Mouse (Mus musculus): ENCODE results near the gene Lrp8.
A peak's percentile ranks its signal among the peaks of the same experiment; 100 is the strongest.

Gene Lrp8

GRCm38 (mm10) chr4:107807796-107808195 lies 5.7 kb downstream of the Lrp8 start:
- DNase-seq (ENCODE audit: low read depth, low spot score), result peak; percentile 54

GRCm38 (mm10) chr4:107808655-107809054 lies 6.6 kb downstream of the Lrp8 start:
- DNase-seq (ENCODE audit: low read depth, low spot score), result no peak

- DNase-seq (ENCODE audit: low read depth, low spot score), result no peak
Measured at GRCm38 (mm10) chr4:107811006-107811405, 8.9 kb downstream of the Lrp8 start.

- no peak for DNase-seq (ENCODE audit: low read depth, low spot score)
Measured at GRCm38 (mm10) chr4:107811716-107812330, 9.8 kb downstream of the Lrp8 start.

GRCm38 (mm10) chr4:107812336-107812735 lies 10.3 kb downstream of the Lrp8 start:
- no peak for DNase-seq (ENCODE audit: low read depth, low spot score)

- no peak for DNase-seq (ENCODE audit: low read depth, low spot score)
Measured at GRCm38 (mm10) chr4:107816459-107816858, 14.4 kb downstream of the Lrp8 start.

GRCm38 (mm10) chr4:107817463-107817862 lies 15.4 kb downstream of the Lrp8 start:
- DNase-seq (ENCODE audit: low read depth, low spot score), result no peak

GRCm38 (mm10) chr4:107819990-107820719 lies 18.1 kb downstream of the Lrp8 start:
- DNase-seq (ENCODE audit: low read depth, low spot score), result no peak

- DNase-seq (ENCODE audit: low read depth, low spot score), result no peak
Measured at GRCm38 (mm10) chr4:107820856-107821619, 19.0 kb downstream of the Lrp8 start.

- DNase-seq (ENCODE audit: low read depth, low spot score), result no peak
Measured at GRCm38 (mm10) chr4:107822936-107823411, 20.9 kb downstream of the Lrp8 start.

GRCm38 (mm10) chr4:107823511-107823910 lies 21.4 kb downstream of the Lrp8 start:
- no peak for DNase-seq (ENCODE audit: low read depth, low spot score)

GRCm38 (mm10) chr4:107828727-107829218 lies 26.7 kb downstream of the Lrp8 start:
- DNase-seq (ENCODE audit: low read depth, low spot score), result no peak

GRCm38 (mm10) chr4:107829675-107830074 lies 27.6 kb downstream of the Lrp8 start:
- DNase-seq (ENCODE audit: low read depth, low spot score), result no peak

GRCm38 (mm10) chr4:107830189-107830588 lies 28.1 kb downstream of the Lrp8 start:
- DNase-seq (ENCODE audit: low read depth, low spot score), result no peak

GRCm38 (mm10) chr4:107830821-107831221 lies 28.8 kb downstream of the Lrp8 start:
- no peak for DNase-seq (ENCODE audit: low read depth, low spot score)

GRCm38 (mm10) chr4:107831678-107832077 lies 29.6 kb downstream of the Lrp8 start:
- no peak for DNase-seq (ENCODE audit: low read depth, low spot score)

- DNase-seq (ENCODE audit: low read depth, low spot score), result no peak
Measured at GRCm38 (mm10) chr4:107833525-107833924, 31.5 kb downstream of the Lrp8 start.

- no peak for DNase-seq (ENCODE audit: low read depth, low spot score)
Measured at GRCm38 (mm10) chr4:107834643-107835314, 32.7 kb downstream of the Lrp8 start.

GRCm38 (mm10) chr4:107835508-107835909 lies 33.4 kb downstream of the Lrp8 start:
- no peak for DNase-seq (ENCODE audit: low read depth, low spot score)

- DNase-seq (ENCODE audit: low read depth, low spot score), result no peak
Measured at GRCm38 (mm10) chr4:107836758-107837157, 34.7 kb downstream of the Lrp8 start.

GRCm38 (mm10) chr4:107837910-107838309 lies 35.8 kb downstream of the Lrp8 start:
- DNase-seq (ENCODE audit: low read depth, low spot score), result no peak

GRCm38 (mm10) chr4:107843687-107844086 lies 41.6 kb downstream of the Lrp8 start:
- DNase-seq (ENCODE audit: low read depth, low spot score), result no peak
